Mouse (Mus musculus) testis, postnatal 14 days (tissue): ENCODE results near the gene Iqcf3.

Experiments
- DNase-seq: peaks from one replicate; pipeline ENCODE4 v3.0.0; 2021; ENCODE audit warnings: low spot score

Gene Iqcf3

GRCm38 (mm10) chr9:106470991-106471750 is 90.3 kb downstream of the Iqcf3 start:
- DNase-seq = no peak

- no peak for DNase-seq
These were observed 91.7 kb downstream of the Iqcf3 start for GRCm38 (mm10) chr9:106469776-106470175.

GRCm38 (mm10) chr9:106469317-106469716 is 92.1 kb downstream of the Iqcf3 start:
- DNase-seq = no peak

- no peak for DNase-seq
These were observed 93.7 kb downstream of the Iqcf3 start for GRCm38 (mm10) chr9:106467746-106468145.

GRCm38 (mm10) chr9:106466721-106467120 is 94.7 kb downstream of the Iqcf3 start:
- DNase-seq = no peak

GRCm38 (mm10) chr9:106465571-106466200 is 95.7 kb downstream of the Iqcf3 start, which contains the start of gene Gpr62:
Gpr62 (minus strand) TSS chr9:106465938.
- no peak for DNase-seq

GRCm38 (mm10) chr9:106464751-106465541 is 96.5 kb downstream of the Iqcf3 start:
- no peak for DNase-seq

GRCm38 (mm10) chr9:106463122-106464063 is 98.0 kb downstream of the Iqcf3 start:
- DNase-seq = no peak

- no peak for DNase-seq
These were observed 99.0 kb downstream of the Iqcf3 start for GRCm38 (mm10) chr9:106462430-106462800.

GRCm38 (mm10) chr9:106461641-106462429 is 99.6 kb downstream of the Iqcf3 start:
- no peak for DNase-seq

- DNase-seq = no peak
These were observed 100.4 kb downstream of the Iqcf3 start for GRCm38 (mm10) chr9:106461026-106461415.

GRCm38 (mm10) chr9:106460401-106461025 is 100.9 kb downstream of the Iqcf3 start:
- DNase-seq = peak; percentile 26

- no peak for DNase-seq
These were observed 101.5 kb downstream of the Iqcf3 start for GRCm38 (mm10) chr9:106459946-106460345.

- DNase-seq = no peak
These were observed 103.5 kb downstream of the Iqcf3 start for GRCm38 (mm10) chr9:106457920-106458319.

GRCm38 (mm10) chr9:106457163-106457559 is 104.3 kb downstream of the Iqcf3 start:
- DNase-seq = no peak

GRCm38 (mm10) chr9:106456325-106457162 is 104.9 kb downstream of the Iqcf3 start:
- no peak for DNase-seq

GRCm38 (mm10) chr9:106454888-106455681 is 106.3 kb downstream of the Iqcf3 start:
- DNase-seq = no peak

GRCm38 (mm10) chr9:106454071-106454761 is 107.2 kb downstream of the Iqcf3 start:
- no peak for DNase-seq
